Mouse (Mus musculus) ovary, adult 18-20 months (tissue): ENCODE measurements around the gene Fam43a.

Experiments used
- DNase-seq: peaks from one replicate; pipeline ENCODE4 v3.0.0; 2022; ENCODE audit warnings: low spot score, mixed read lengths

The Fam43a gene

DNA sequence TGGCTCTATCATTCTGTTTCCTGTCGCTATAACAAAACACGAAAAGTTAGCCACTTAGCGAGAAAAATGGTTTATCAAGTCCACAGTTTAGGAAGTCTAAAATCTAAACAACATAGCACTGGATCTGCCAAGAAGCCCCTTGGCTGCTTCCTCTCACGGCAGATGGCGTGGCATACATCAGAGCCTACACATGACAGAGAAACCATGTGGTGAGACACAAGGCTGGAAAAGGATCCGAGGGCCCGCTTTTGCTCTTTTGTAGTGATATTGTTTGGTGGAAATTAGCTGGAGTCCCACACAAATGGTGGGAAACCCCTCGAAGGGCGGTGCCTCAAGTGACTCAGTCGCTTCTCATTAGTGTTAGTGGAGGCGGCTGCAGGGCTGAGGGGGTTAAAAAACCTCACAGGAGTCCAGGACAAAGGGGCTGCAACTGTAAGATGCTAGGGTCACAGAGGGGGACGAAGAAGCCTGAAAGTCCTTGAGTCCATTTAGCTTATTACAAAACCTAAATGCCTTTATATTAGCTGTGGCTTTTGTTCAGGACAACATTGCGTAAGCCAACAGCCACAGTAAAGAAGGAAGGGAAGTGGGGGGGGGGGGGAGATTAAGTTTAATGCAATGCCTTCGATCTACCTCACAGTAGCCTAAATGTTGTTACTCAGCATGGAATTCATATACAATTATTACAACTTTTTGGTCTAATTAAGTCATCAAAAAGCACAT, 3.5 kb upstream of the Fam43a start:
- DNase-seq = no peak

DNA sequence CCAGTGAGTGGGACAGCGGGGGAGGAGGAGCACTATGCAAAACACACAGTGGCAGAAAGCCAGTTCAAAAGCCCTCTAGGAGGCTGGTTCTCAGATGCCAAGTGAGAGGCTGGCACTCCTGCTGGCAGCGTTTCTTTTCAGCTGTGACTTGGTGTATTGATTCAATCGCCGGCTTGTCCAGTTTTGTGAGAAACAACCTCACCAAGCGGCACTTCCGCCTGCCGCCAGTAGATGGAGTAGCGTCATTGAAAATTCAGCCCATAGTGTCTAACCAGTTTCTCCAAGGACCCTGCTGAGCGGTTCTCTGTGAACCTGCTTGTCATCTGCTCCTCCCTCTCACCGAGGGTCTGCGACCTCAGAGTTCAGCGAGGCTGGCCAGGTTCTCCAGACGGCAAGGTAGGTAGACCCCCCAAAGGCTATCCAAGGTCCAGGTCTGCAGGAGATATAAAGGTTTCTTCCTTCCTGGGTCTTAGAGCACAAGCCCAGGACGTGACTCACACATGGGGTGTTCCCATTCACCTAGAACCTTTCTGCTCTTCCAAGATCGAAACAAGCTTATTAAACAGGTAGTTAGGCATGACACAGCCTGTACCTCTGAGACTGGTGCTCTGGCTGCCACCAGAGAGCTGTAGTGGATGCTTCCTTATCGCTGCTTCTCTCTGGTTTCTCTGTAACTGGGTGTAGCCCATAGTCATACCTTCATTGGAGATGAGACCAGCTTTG, 2.4 kb upstream of the Fam43a start:
- DNase-seq = peak; percentile 67

- peak; percentile 53 for DNase-seq
Measured at GRCm38 (mm10) chr16:30600431-30601045, 1.0 kb downstream of the Fam43a start.

GRCm38 (mm10) chr16:30601046-30601832, 1.7 kb downstream of the Fam43a start:
- no peak for DNase-seq

GRCm38 (mm10) chr16:30601946-30602345, 2.4 kb downstream of the Fam43a start:
- DNase-seq = no peak

DNA sequence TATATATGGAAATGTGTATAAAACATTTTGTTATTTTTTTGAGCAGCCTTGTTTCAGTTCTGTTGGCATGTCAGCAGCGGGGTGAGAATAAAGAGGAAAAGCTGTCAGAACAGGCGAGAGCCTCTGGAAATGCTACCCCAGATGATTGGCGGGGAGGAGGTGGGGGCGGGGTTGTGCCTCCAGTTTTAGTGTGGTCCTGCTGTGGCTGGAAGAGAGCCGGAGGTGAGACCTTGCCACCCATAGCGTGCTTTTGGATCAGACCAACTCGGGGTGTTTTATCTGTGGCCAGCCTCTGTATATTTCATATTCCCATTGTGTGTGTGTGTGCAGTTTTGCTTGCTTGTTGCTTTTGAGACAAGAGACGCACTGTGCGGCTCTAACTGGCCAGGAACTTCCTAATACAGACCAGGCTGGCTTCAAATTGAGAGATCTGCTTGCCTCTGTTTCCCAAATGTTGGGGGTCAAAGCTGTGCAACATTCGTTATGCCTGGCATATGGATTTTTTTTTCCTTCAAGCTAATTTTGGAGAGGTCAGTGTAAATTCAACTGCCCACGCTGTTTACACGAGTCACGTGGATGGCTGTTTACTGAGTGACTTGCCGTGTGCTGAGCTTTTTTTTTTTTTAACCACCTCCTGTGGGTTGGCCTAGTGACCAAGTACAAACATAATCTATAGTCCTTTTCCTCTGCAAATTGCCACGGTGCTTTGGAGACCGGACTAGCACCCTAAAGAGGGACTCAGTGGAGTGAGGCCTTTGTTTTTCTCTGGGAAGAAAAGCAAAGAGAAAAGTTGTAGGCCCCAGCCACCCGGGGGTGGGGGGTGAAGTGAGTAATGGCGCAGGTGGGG, 3.4 kb downstream of the Fam43a start:
- DNase-seq = no peak

- no peak for DNase-seq
Measured at GRCm38 (mm10) chr16:30603531-30603842, 4.0 kb downstream of the Fam43a start.

GRCm38 (mm10) chr16:30604061-30604806, 4.7 kb downstream of the Fam43a start:
- DNase-seq = no peak

DNA sequence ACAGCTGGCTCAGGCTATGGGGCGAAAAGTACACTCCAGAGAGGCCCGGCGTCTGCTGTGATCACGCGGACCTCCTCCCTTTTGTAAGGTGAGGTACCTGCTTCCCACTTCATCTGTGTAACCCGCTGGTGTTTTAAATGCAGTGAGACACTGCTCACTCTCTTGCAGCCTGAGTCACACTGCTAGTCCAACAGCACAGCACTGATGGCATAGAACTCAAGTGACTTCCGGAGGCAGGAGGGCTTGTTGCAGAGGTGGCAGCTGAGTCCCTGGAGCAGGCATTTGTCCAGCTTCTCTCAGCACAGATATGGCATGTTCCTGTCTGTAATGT, 5.2 kb downstream of the Fam43a start:
- no peak for DNase-seq

GRCm38 (mm10) chr16:30605528-30605927, 6.0 kb downstream of the Fam43a start:
- DNase-seq = no peak

DNA sequence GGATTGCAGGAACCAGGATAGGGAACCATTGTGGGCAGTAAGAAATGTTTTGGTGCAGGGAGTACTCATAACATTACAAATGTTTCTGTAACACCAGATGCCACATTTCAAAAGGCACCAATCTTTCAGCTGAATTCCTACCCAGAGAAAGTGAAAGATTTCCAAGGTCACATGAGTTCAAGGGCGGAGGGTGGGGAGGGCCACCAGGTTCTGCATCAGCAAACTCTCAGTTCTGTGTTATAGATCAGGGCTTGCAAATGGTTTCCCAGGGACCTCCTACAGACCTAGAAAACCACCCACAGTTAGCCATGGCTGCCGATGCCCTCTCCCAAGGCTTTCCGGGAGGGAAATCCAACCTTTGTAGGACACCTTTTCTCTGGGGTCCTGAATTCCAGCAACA, 8.3 kb downstream of the Fam43a start:
- DNase-seq = no peak

- no peak for DNase-seq
Measured at GRCm38 (mm10) chr16:30611331-30611730, 11.8 kb downstream of the Fam43a start.

- DNase-seq = no peak
Measured at GRCm38 (mm10) chr16:30613122-30613521, 13.6 kb downstream of the Fam43a start.

DNA sequence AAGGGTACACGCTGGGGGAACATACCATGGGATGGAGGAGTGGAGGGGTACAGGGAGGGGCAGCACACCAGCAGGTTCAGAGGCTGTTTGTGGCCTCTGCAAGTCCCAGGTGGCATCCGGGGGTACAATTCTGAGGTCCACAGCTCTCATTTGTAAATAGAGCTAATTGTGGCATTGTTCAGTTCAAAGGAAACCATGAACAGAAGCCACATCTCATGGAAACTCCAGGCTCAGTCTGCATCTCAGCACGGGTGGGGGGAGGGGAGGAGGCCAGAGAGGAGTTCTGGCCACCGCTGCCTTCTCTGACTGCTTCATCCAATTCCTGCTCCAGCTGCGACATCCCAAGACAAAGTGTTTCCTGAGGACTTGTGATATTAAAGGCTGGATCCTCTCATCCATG, 14.6 kb downstream of the Fam43a start:
- DNase-seq = no peak

GRCm38 (mm10) chr16:30614705-30615317, 15.3 kb downstream of the Fam43a start:
- no peak for DNase-seq

DNA sequence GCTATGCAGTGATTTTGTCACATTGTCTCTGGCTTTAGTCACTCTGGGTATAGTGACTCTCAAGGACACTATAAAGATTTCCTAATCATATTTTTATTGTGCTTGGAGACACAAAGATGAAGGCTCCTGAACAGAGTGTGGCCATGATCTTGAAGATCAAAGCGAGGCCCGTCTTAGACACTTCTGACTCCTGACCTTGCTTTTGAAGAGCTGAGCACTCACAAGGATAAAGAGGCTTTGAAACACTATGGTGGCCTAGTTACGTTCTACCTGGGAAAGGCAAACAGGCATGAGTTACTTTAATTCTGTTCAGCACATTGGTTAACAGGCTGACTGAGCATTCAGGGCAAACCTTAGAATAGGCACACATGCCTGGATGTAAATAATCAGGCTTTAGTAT, 16.8 kb downstream of the Fam43a start:
- no peak for DNase-seq

GRCm38 (mm10) chr16:30623645-30624044, 24.1 kb downstream of the Fam43a start:
- DNase-seq = no peak

DNA sequence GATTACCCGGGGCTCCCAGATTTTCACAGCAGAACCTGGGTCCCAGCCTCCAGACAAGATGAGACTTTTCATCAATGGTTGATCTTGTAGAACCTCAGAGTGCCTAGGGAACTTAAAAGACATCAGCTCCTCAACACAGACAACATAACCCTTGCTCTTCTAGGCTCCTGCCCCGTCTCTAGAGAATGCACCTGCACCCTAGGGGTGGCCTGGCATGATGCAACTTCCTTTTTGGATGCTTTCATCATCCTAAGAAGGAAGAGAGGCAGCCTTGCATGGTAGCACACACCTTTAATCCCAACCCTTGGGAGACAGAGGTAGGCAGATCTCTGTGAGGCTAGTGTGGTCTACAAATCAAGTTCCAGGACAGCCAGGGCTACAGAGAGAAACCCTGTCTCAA, 25.1 kb downstream of the Fam43a start:
- DNase-seq = no peak

DNA sequence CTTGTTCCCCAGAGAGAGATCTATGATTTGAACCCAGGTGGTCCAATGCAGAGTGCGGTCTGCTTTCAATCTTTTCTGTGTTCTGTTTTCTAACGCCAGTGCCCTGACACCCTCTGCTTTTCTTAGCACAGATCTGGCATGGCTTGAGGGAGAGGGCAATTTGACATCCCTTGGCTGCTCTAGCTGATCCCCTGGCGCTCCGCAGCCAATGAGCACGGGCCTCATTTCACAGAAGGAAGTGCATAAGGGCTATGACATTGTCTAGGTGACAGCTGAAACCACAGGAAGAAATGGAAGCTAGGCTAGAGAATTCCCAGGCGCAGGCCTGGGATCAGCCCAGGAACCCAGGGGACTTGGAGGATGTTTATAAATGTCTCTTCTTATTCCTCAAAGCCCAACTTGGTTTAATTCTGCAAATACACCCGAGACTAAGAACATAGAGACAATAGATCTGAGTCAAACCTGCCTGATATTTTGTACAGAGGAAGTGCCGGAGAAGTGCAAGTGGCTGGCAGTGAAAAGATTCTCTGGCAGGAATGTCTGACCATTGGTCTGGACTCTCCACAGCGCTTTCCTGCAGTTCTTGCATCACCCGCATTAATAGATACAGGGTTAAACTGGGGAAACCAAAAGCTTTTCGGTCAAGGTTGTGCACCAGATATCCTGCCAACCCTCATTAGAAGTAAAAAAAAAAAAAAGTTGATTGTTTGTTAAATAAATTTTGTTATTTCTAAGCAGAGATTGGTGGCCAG, 28.2 kb downstream of the Fam43a start:
- no peak for DNase-seq

DNA sequence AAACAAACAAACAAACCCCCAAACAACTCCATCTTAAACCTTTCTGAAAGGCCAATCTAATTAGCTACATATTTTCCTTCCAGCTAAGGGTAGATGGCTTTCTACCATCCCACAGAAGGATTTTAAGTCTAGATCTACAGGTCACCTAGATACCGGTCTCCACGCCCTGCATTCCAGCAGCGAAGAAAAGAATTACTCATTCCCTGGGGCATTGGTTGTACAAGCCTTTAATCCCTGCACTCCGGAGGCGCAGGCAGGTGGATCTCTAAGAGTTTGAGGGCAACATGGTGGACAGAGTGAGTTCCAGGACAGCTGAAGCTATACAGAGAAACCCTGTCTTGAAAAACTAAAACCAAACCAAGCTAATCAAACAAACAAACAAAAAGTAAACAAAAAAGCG, 28.9 kb downstream of the Fam43a start:
- no peak for DNase-seq
